Mouse (Mus musculus): ENCODE measurements around the gene Olfr1195. TPM values are rescaled to one million over a fixed set of nuclear protein-coding genes. Genes with fewer than 3 reads are reported as not detected.

The Olfr1195 gene
- not detected in 2 replicates for polyA plus RNA-seq (2012; rRNA removed)

DNA sequence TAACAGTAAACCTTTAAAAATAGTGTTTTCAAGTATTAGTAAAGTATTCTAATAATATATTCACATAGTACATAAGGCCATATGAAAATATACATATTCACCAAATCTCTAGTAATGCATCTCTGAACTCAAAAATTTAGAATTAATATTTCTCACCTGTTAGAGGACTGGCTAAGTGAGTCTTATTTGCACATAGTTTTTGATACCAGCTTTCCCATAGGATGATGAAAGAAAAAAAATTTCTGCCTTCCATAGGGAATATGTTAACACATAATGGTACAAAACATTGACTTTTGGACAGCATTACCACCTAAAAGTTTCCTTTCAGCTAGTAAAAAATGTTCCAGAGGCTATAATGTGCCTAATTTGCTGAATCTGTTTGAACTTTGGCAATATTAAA is at the start of gene Olfr1195:
Gene Olfr1195 (minus strand): TSS at position 101 of the 400 bp plus-strand sequence.

DNA sequence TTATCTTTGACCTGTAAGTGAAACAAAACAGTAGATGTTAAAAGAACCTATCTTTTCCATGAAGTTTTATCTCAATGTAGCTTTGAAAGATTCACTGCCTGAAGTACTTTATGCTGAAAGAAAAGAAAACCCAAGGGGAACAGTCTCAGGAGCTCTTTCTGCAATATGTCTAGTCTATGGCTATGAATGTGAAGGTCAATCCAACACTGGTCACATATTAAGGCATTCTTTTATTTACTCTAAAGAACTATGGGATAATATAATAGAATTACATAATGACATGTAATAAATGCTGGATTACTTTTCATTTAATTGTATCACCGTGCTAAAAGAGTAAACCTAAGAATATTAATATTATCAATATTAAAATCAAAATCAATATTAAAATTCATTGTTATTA is 43.3 kb upstream of the Olfr1195 start, which contains the start of gene Olfr1197:
Gene Olfr1197 (minus strand): TSS at position 101 of the 400 bp plus-strand sequence.

DNA sequence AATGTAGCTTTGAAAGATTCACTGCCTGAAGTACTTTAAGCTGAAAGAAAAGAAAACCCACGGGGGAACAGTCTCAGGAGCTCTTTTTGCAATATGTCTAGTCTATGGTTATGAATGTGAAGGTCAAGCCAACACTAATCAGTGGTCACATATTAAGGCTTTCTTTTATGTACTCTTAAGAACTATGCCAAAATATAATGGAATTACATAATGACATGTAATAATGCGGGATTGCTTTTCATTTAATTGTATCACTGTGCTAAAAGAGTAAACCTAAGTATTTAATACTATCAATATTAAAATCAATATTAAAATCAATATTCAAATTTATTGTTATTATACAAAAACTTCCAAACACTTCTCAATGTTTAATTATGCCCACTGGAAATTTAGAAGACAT is 15.5 kb upstream of the Olfr1195 start, which contains the start of gene Olfr1196:
Gene Olfr1196 (minus strand): TSS at position 101 of the 400 bp plus-strand sequence.

DNA sequence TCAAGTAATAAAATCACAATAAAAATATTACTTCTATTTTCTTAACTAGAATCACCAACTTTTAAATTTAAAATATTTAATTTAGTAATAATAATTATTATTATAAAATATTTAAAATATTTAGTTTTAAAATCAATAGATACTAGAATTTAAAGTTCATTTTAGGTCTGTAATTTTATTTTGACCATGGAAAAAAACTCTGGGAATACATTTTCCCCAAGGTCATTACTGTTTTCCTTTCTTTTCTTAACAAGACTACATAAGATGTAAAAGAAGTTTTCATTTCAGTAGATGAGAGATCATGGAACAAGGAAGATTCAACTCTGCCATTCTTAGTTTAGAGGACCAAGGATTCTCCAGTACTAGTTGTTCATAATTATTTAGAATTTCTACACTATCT is 13.7 kb downstream of the Olfr1195 start, which contains the start of gene Olfr1193:
Gene Olfr1193 (plus strand): TSS at position 301 of the 400 bp plus-strand sequence.

DNA sequence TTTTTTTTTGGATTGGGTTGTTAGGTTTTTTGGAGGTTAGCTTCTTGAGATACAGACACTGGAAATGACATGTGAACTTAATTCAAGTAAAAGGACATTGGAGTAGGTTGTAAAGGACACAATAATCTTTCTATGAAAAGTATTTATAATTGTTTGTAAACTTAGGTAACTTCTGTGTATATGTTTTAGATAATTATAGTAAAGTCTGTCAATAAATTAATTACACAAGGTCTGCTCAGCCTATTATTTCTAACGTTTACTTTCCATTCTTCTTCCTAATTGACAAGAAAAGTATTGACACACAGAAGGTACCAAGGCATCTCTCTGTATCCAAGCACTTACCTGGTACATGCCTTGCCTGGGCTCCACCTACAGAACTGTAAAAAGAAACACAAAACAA is 40.8 kb downstream of the Olfr1195 start, which contains the start of gene Olfr1192-ps1:
Gene Olfr1192-ps1 (plus strand): TSS at position 301 of the 400 bp plus-strand sequence.

DNA sequence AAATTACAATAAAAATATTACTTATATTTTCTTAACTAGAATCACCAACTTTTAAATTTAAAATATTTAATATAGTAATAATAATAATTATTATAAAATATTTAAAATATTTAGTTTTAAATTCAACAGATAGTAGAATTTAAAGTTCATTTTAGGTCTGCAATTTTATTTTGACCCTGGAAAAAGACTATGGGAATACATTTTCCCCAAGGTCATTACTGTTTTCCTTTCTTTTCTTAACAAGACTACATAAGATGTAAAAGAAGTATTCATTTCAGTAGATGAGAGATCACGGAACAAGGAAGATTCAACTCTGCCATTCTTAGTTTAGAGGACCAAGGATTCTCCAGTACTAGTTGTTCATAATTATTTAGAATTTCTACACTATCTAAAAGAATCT is 48.7 kb downstream of the Olfr1195 start, which contains the start of gene Olfr1191-ps1:
Gene Olfr1191-ps1 (plus strand): TSS at position 301 of the 400 bp plus-strand sequence.

Other genes starting within 250 kb of the Olfr1195 start
- not detected in 2 replicates for gene Gm13757, start 240.1 kb downstream of the Olfr1195 start, polyA plus RNA-seq (2012; rRNA removed)
- gene Olfr1183, start 234.3 kb downstream of the Olfr1195 start, polyA plus RNA-seq (2012; rRNA removed): not detected in 2 replicates
- not detected in 2 replicates for gene Olfr1184, start 205.6 kb downstream of the Olfr1195 start, polyA plus RNA-seq (2012; rRNA removed)
- not detected in 2 replicates for gene Olfr1185-ps1, start 195.9 kb downstream of the Olfr1195 start, polyA plus RNA-seq (2012; rRNA removed)
- not detected in 2 replicates for gene Olfr1186, start 170.6 kb downstream of the Olfr1195 start, polyA plus RNA-seq (2012; rRNA removed)
- not detected in 2 replicates for gene Olfr1188, start 132.3 kb downstream of the Olfr1195 start, polyA plus RNA-seq (2012; rRNA removed)
- not detected in 2 replicates for gene Olfr1189, start 102.7 kb downstream of the Olfr1195 start, polyA plus RNA-seq (2012; rRNA removed)
- not detected in 2 replicates for gene Olfr1191-ps1, start 48.6 kb downstream of the Olfr1195 start, polyA plus RNA-seq (2012; rRNA removed)
- not detected in 2 replicates for gene Olfr1192-ps1, start 40.7 kb downstream of the Olfr1195 start, polyA plus RNA-seq (2012; rRNA removed)
- gene Olfr1193, start 13.6 kb downstream of the Olfr1195 start, polyA plus RNA-seq (2012; rRNA removed): not detected in 2 replicates
- gene Olfr1196, start 15.4 kb upstream of the Olfr1195 start, polyA plus RNA-seq (2012; rRNA removed): not detected in 2 replicates
- gene Olfr1197, start 43.2 kb upstream of the Olfr1195 start, polyA plus RNA-seq (2012; rRNA removed): not detected in 2 replicates
- not detected in 2 replicates for gene Olfr1198, start 62.2 kb upstream of the Olfr1195 start, polyA plus RNA-seq (2012; rRNA removed)
- gene Olfr1199, start 71.3 kb upstream of the Olfr1195 start, polyA plus RNA-seq (2012; rRNA removed): not detected in 2 replicates
- gene Olfr1200, start 81.3 kb upstream of the Olfr1195 start, polyA plus RNA-seq (2012; rRNA removed): not detected in 2 replicates
- not detected in 2 replicates for gene Olfr1201, start 103.8 kb upstream of the Olfr1195 start, polyA plus RNA-seq (2012; rRNA removed)
- gene Olfr1202, start 125.3 kb upstream of the Olfr1195 start, polyA plus RNA-seq (2012; rRNA removed): not detected in 2 replicates
- not detected in 2 replicates for gene Olfr1205, start 140.6 kb upstream of the Olfr1195 start, polyA plus RNA-seq (2012; rRNA removed)
- gene Olfr1204, start 160.1 kb upstream of the Olfr1195 start, polyA plus RNA-seq (2012; rRNA removed): not detected in 2 replicates
- gene Olfr1206, start 174.0 kb upstream of the Olfr1195 start, polyA plus RNA-seq (2012; rRNA removed): not detected in 2 replicates
- not detected in 2 replicates for gene Olfr1208, start 213.1 kb upstream of the Olfr1195 start, polyA plus RNA-seq (2012; rRNA removed)
- not detected in 2 replicates for gene Olfr1209, start 226.0 kb upstream of the Olfr1195 start, polyA plus RNA-seq (2012; rRNA removed)
- gene Olfr1211, start 248.9 kb upstream of the Olfr1195 start, polyA plus RNA-seq (2012; rRNA removed): not detected in 2 replicates

All from liver, embryonic 18 days (tissue).